Mouse (Mus musculus) left cerebral cortex, adult 8-10 months (tissue): ENCODE results near the gene Parva. TPM values are rescaled to one million over a fixed set of nuclear protein-coding genes. Genes with fewer than 3 reads are reported as not detected.
A peak's percentile ranks its signal among the peaks of the same experiment; 100 is the strongest.

Experiments used
- DNase-seq, 2 experiments: peaks; one replicate each; pipeline ENCODE4 v3.0.0; 2022; ENCODE audit warnings: low spot score in 2 of 2
- total RNA-seq, 4 experiments: library from RNA; stranded (reverse); gene quantifications; 2 replicates each; pipeline ENCODE4 v1.2.4; 2022

Parva gene
- total RNA-seq, 4 experiments from 2014 or later: 46.7 to 58.2 (median 53.1) TPM

- no peak for DNase-seq
These were observed 44.9 kb downstream of the Parva start for GRCm38 (mm10) chr7:112472024-112472707.

GRCm38 (mm10) chr7:112472708-112473281, 45.5 kb downstream of the Parva start:
- DNase-seq: no peak

GRCm38 (mm10) chr7:112473649-112474435, 46.5 kb downstream of the Parva start:
- no peak for DNase-seq

- DNase-seq: peak; percentile 33 to 67
These were observed 51.8 kb downstream of the Parva start for GRCm38 (mm10) chr7:112479116-112479515.

- DNase-seq: no peak
These were observed 53.7 kb downstream of the Parva start for GRCm38 (mm10) chr7:112481031-112481430.

- DNase-seq: no peak
These were observed 55.3 kb downstream of the Parva start for GRCm38 (mm10) chr7:112482572-112482971.

GRCm38 (mm10) chr7:112483382-112483781, 56.1 kb downstream of the Parva start:
- no peak for DNase-seq

GRCm38 (mm10) chr7:112490825-112491224, 63.5 kb downstream of the Parva start:
- no peak for DNase-seq

- no peak for DNase-seq
These were observed 64.4 kb downstream of the Parva start for GRCm38 (mm10) chr7:112491737-112492136.

GRCm38 (mm10) chr7:112495950-112496349, 68.6 kb downstream of the Parva start:
- no peak for DNase-seq

- no peak for DNase-seq
These were observed 69.6 kb downstream of the Parva start for GRCm38 (mm10) chr7:112496921-112497320.

- no peak for DNase-seq
These were observed 71.4 kb downstream of the Parva start for GRCm38 (mm10) chr7:112498591-112499301.

GRCm38 (mm10) chr7:112499453-112500133, 72.3 kb downstream of the Parva start:
- no peak for DNase-seq

- no peak for DNase-seq
These were observed 72.8 kb downstream of the Parva start for GRCm38 (mm10) chr7:112500134-112500490.

- peak in 1 of 2 experiments; percentile 17 for DNase-seq
These were observed 74.9 kb downstream of the Parva start for GRCm38 (mm10) chr7:112502050-112502809.

- DNase-seq: no peak
These were observed 75.5 kb downstream of the Parva start for GRCm38 (mm10) chr7:112502845-112503244.

- DNase-seq: no peak
These were observed 76.1 kb downstream of the Parva start for GRCm38 (mm10) chr7:112503448-112503847.

GRCm38 (mm10) chr7:112503917-112504316, 76.6 kb downstream of the Parva start:
- no peak for DNase-seq

GRCm38 (mm10) chr7:112509107-112509506, 81.8 kb downstream of the Parva start:
- DNase-seq: no peak

- DNase-seq: no peak
These were observed 83.2 kb downstream of the Parva start for GRCm38 (mm10) chr7:112510336-112511048.
